Mouse (Mus musculus): ENCODE results near the gene Ric8a. TPM values are rescaled to one million over a fixed set of nuclear protein-coding genes. Genes with fewer than 3 reads are reported as not detected.

Ric8a gene
- total RNA-seq (2014; fragmentation: Nextera tagmentation) (45.0 and 45.9 TPM in 2 replicates), total RNA-seq (2017) (32.6 and 36.2 TPM in 2 replicates)

- peak; percentile 63 for ATAC-seq (replicated peaks; ENCODE audit: poor library complexity, severe bottlenecking)
These were observed at the start of gene Ric8a for GRCm38 (mm10) chr7:140856785-140857549. Ric8a (plus strand) TSS chr7:140856957.

DNA sequence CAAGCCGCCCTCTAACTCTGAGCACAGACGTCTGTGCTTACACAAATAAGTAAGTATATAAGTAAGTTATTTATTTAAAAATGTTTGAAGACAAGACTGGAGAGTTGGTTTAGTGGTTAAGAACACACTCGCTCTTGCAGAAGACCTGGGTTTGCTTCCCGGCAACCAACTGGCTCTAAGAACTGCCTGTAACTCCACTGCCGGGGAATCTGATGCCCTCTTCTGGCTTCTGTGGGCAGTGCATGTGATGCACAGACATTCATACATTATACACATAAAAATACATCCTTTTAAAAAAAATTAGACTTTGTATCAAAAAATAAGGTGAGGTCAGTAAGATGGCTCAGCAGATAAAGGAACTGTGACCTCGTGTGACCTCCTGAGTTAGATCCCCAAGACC, 46.3 kb upstream of the Ric8a start:
- ATAC-seq (replicated peaks; ENCODE audit: poor library complexity, severe bottlenecking), result 0 out of 2 replicates have a peak, but pooled peaks have one; percentile 40

- ATAC-seq (replicated peaks; ENCODE audit: poor library complexity, severe bottlenecking), result no peak
These were observed 45.0 kb upstream of the Ric8a start for GRCm38 (mm10) chr7:140811714-140812113.

DNA sequence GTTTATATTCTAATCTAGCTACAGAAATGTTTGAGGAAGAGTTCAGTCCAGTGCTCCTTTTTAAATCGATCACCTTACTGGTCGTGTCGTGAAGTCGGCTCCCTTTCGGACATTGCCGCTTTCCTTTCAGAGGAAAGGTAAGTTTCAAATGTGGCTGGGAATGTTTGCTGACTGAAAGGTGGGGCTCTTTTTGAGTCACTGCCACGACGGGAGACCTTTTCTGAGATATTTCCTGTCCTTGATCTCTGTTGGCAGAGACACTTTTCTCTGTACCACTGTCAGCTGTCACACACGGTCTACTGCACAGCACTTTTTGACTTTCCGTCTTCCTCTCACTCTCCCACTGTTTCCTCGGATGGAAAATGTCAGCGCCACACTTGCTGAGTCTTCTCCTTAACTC, 43.9 kb upstream of the Ric8a start:
- ATAC-seq (replicated peaks; ENCODE audit: poor library complexity, severe bottlenecking), result no peak

DNA sequence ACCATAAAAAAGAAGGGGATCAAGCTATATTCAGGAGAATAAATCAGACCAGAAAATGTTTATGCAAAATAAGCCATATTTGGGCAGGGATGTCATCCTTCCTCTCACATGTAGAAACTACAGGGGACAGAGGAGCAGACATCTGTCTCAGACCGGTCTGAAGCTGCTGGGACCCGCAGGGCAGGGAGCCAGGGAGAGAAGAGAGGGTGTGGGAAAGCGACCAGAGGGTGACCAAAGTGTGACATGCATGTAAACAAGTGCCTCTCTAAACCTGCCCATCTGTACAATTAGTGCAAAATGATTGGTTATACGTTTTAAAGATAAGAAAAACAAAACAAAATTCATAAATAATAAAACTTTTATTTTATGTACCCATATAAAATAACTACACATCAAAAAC, 36.6 kb upstream of the Ric8a start:
- ATAC-seq (replicated peaks; ENCODE audit: poor library complexity, severe bottlenecking), result no peak

DNA sequence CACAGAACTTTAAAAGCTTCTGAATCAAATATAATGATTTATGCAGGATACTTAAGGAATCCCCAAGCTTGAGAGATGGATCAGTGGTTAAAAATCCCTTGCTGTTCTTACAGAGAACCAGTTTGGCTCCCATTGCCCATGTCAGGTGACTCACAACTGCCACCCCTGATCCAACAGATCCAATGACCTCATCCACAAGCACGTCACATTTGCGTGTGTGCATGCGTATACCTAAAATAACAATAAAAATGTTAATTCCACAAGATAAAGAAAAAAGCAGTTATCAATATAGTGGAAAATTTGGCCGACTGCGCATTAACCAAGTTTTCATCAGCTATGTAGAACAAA, 35.5 kb upstream of the Ric8a start:
- ATAC-seq (replicated peaks; ENCODE audit: poor library complexity, severe bottlenecking), result no peak

GRCm38 (mm10) chr7:140821653-140822329, 35.0 kb upstream of the Ric8a start, which contains the start of gene Zfp941:
Zfp941 (minus strand) TSS chr7:140822178.
- ATAC-seq (replicated peaks; ENCODE audit: poor library complexity, severe bottlenecking), result peak; percentile 86

- no peak for ATAC-seq (replicated peaks; ENCODE audit: poor library complexity, severe bottlenecking)
These were observed 34.0 kb upstream of the Ric8a start for GRCm38 (mm10) chr7:140822731-140823130.

DNA sequence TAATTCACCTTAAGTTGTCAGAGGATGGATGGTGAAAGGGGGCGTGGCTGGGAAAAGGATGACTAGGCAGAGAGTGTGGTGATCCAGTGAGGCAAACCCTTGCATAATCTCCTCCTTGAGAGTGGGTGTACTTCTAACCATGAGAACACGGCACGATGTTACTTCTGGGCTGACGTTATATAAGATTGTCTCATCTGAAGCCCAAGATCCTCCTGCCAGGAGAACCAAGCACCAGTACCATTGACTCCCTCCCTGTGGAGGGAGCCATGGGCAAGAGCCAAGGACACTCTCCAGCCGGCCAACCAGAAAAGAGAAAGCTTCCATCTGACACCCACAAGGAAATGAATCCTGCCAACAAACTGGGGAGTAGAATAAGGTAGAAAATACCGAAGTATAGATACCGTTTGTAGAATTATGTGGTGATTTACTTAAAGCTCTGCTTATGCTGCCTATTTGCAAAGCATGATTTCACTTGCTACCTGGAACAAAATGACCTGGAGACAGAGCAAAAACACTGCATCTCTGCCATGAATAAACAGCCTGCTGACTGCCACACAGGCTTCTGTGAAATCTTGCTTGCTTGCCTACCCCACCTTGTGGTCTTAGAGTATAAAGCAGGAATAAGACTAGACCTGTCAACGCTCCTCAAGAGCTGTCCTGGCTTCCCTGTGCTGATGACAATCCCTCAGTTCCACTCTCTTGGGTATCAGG, 28.4 kb upstream of the Ric8a start:
- ATAC-seq (replicated peaks; ENCODE audit: poor library complexity, severe bottlenecking), result peak; percentile 95

- ATAC-seq (replicated peaks; ENCODE audit: poor library complexity, severe bottlenecking), result no peak
These were observed 25.3 kb upstream of the Ric8a start for GRCm38 (mm10) chr7:140831447-140831846.

DNA sequence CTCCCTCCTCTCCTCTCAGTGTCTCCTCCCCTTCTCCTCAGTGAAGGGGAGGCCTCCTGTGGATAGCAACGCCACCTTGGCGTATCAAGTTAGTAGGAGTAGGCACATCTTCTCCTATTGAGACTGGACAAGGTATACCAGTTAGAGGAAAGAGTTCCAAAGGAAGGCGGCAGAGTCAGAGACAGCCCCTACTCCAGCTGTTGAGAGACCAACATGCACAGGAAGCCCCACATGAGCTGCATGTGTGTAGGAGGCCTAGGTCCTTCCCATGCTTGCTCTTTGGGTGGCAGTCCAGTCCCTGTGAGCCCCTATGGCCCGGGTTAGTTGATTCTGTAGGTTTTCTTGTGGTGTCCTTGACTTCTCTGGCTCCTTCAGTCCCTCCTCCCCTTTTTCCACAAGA, 23.4 kb upstream of the Ric8a start:
- ATAC-seq (replicated peaks; ENCODE audit: poor library complexity, severe bottlenecking), result no peak

- ATAC-seq (replicated peaks; ENCODE audit: poor library complexity, severe bottlenecking), result no peak
These were observed 21.6 kb upstream of the Ric8a start, which contains the start of gene Urah for GRCm38 (mm10) chr7:140834968-140835757. Urah (plus strand) TSS chr7:140835018.

GRCm38 (mm10) chr7:140835758-140836087, 21.0 kb upstream of the Ric8a start:
- ATAC-seq (replicated peaks; ENCODE audit: poor library complexity, severe bottlenecking), result no peak

- no peak for ATAC-seq (replicated peaks; ENCODE audit: poor library complexity, severe bottlenecking)
These were observed 20.3 kb upstream of the Ric8a start for GRCm38 (mm10) chr7:140836243-140837115.

DNA sequence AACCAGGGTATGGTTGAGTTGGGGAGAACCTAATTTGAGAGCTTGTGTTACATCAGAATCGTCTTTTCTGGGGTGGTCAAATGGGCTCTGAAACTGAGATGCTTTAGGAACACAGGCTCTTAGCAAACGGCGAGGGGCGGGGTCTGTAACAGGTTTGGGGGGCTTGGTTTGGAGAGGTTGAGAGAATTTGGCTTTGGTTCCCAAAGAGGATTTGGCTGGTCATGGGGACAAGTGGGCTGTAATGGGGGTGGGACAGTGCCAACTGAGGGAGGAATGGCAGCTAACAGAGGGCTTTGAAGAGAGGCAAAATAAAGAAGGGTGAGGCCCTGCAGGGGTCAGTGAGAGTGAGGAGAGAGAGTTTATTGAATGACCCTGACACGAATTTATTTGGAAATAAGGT, 17.2 kb upstream of the Ric8a start:
- no peak for ATAC-seq (replicated peaks; ENCODE audit: poor library complexity, severe bottlenecking)

DNA sequence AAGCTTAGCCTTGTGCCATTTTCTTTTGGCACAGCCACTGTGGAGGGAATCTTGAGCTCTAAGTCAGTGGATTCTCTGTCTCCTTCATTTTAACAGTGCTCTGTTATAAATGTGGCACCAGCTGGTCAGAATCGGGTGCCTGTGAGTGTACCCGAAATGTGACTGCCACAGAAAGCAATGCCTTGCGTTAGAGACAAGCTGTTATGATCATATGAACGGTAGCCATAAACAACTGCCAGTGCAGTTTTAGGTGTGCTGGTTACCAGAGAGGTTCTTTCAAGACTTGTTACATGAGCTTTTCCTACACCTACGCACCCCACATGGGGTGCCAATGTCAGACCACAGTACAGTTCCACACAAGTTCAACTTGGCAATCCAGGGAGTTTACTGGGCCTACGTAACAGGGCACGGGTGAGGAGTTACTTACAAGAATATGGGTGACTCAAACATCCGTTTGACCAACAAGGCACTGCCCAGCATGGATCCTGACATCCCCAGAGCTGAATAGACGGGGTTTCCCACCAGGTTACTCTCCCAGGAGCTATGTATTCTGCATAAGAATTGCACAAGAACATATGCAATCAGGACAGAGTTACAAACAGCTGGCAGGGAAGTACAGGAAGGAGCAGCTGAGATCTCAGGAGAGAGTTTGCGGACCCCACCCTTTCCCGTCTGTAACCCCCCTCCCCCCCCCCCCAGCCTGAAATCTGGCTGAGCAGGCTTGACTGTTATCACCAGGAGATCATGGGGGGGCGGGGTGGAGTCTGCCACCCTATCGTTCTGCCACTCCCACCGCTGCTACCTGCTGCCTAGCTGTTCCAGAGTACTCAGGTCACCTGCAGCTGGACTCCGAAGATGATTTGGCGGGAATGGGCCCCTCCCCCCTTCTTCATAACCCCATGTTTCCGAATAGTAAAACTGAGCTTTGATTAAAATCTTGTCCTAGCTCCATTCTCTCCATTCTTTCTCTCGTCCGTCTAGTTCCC, 15.7 kb upstream of the Ric8a start:
- ATAC-seq (replicated peaks; ENCODE audit: poor library complexity, severe bottlenecking), result no peak

DNA sequence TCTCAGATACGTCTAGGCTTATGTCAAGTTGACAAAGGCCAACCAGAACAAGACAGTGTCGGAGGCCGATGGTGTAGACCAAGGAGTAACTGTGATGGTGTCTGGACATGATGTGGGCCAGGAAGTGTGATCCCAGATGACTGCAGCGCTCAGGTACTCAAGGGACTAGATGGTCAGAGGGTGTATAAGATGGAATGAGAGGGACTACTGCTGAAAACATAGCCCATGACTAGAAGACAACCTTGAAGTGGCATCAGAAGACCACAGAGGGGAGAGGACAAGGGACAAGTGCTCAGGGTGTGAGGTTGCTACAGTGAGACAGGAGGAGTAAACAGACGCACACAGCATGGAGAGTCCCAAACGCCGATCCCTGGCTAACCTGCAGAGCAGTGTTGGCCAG, 13.0 kb upstream of the Ric8a start:
- ATAC-seq (replicated peaks; ENCODE audit: poor library complexity, severe bottlenecking), result no peak

GRCm38 (mm10) chr7:140844905-140845665, 11.7 kb upstream of the Ric8a start, which contains the start of gene Scgb1c1:
Scgb1c1 (plus strand) TSS chr7:140845547.
- ATAC-seq (replicated peaks; ENCODE audit: poor library complexity, severe bottlenecking), result peak; percentile 91

Measured in granulocyte monocyte progenitor cell, adult 5-6 weeks (primary cell).